Mouse (Mus musculus) adrenal gland, postnatal 36 days (tissue): ENCODE measurements around the gene Adam10. TPM values are rescaled to one million over a fixed set of nuclear protein-coding genes. Genes with fewer than 3 reads are reported as not detected.

Source experiments
- DNase-seq, 2 experiments: peaks; one replicate each; pipeline ENCODE4 v3.0.0; 2021; ENCODE audit warnings: mixed read lengths in 1 of 2
- total RNA-seq, 2 experiments: library from RNA; stranded (reverse); gene quantifications; 2 replicates each; pipeline ENCODE4 v1.2.3; 2021

The Adam10 gene
- total RNA-seq, 2 experiments from 2014 or later, result 47.1 to 51.0 TPM

GRCm38 (mm10) chr9:70671772-70672579 lies 6.8 kb upstream of the Adam10 start:
- DNase-seq, result peak; percentile 16 to 37

GRCm38 (mm10) chr9:70673656-70674055 lies 5.1 kb upstream of the Adam10 start:
- no peak for DNase-seq

DNA sequence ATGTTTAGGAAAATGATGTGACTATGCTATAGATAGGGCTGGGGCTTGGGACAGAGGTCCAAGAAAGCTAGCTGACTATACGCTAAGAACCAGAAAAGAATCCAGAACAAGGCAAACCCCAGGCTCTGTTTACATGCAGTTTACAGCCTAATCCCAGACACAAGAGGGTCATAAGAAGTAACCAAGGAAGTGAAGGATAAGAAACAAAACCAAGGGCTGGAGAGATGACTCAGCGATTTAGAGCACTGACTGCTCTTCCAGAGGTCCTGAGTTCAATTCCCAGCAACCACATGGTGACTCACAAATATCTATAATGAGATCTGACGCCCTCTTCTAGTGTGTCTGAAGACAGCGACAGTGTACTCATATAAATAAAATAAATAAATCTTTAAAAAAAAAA lies 3.7 kb upstream of the Adam10 start:
- no peak for DNase-seq

GRCm38 (mm10) chr9:70675961-70676360 lies 2.8 kb upstream of the Adam10 start:
- no peak for DNase-seq

DNA sequence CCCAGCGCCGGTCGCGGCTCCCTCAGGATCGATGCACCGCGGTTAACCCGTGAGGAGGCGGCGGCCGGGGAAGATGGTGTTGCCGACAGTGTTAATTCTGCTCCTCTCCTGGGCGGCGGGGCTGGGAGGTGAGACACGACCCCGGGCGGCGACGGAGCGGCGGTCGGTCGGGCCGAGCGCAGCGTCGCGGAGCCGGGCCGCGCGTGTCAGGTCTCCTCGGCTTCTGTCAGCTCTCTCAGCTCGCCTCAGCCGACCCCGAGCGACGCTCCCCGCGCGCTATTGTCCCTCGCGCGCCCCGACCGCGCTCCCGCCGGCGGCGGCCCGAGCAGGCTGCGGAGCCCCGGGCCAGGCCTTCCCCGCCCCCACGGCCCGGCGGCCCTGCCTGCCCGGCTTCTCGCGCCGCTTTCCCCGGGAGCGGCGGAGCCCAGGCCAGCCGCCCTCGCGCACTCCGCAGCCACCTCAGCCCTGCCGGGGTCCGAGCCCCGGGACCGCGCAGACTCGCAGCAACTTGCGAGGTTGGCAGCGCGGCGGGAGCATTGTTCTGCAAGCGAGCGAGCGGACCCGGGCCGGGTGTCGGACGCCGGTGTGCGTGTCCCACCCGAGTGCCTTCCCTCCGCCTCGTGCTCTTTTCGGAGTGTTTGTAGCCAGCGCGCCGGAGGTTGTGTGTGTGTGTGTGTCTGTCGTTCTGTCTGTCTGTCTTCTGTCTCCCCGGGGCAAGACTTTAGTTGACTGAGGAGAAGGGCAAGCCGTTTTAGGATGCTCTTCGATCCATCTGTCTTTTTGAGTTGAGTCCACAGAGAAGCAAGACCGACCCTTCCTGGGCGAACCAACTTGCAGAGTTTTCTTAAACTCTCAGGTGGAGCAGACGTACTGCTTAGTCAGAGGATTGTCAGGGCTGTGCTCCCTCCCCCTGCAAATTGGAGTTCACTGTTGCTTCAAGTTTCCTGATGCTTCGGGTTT lies 615 bp downstream of the Adam10 start:
- peak; percentile 59 to 77 for DNase-seq

DNA sequence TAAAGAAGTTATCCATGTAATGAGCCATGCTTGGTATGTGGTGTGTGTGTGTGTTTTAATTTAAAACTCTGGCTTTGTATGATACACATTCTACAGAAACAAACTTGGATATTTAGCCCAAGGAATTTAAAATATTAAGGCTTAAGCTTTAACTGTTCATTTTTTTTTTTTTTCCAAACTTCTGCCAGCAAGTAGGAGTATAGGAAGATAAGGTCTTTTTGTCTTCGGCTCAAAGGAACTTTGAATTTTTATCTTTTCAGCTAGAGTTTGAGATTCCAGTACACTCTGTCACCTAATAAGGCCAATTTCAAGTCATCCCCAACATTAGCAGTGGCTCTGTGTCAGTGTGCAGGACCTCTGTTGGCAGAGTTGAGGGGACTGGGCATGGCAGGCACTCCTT lies 3.4 kb downstream of the Adam10 start:
- DNase-seq, result no peak

- DNase-seq, result peak in 1 of 2 experiments; percentile 12
Observed at GRCm38 (mm10) chr9:70688301-70688968, 9.6 kb downstream of the Adam10 start.

- DNase-seq, result no peak
Observed at GRCm38 (mm10) chr9:70689926-70690325, 11.1 kb downstream of the Adam10 start.

DNA sequence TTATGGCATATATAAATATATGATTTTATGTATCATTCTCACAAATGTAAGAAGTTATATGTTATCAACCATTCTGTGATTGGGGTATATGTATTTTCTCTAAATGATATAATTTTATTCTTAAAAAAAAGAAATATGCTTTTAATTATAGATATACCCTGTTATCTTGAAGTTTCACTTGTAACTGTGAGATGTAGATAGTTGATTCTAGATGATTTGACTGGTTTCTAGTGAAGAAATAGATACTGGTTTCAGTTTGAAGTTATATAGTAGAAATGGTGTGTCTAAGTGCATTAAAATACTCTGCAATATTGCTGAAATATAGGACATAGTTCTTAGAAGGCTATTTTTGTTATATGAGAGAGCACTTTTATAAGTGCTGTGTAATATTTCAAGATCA lies 11.8 kb downstream of the Adam10 start:
- no peak for DNase-seq

- no peak for DNase-seq
Observed at GRCm38 (mm10) chr9:70691772-70692693, 13.2 kb downstream of the Adam10 start.

- no peak for DNase-seq
Observed at GRCm38 (mm10) chr9:70695723-70696122, 16.9 kb downstream of the Adam10 start.

- no peak for DNase-seq
Observed at GRCm38 (mm10) chr9:70698090-70698489, 19.3 kb downstream of the Adam10 start.

- no peak for DNase-seq
Observed at GRCm38 (mm10) chr9:70703597-70704203, 24.9 kb downstream of the Adam10 start.

- DNase-seq, result no peak
Observed at GRCm38 (mm10) chr9:70706444-70706843, 27.6 kb downstream of the Adam10 start.

GRCm38 (mm10) chr9:70729544-70729943 lies 50.7 kb downstream of the Adam10 start:
- DNase-seq, result no peak

DNA sequence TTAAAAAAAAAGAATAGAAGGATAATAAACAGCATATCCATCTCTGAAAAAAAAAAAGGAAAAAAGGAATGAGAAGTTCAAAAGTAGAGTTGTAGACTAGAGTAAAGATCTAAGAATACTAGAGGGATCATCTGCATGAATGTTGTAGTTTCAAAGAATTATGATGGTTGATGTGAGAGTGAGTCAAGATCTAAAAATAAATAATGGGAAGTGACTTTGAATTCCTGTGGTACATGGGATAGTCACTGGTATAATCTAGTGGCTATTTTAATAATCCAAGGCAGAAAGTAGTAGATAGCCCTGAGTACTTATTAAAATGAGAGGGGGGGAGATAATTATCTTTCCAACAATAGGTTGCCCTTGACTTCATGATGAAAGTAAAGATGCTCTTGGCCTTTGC lies 52.3 kb downstream of the Adam10 start:
- DNase-seq, result no peak

GRCm38 (mm10) chr9:70733208-70733607 lies 54.4 kb downstream of the Adam10 start:
- no peak for DNase-seq

DNA sequence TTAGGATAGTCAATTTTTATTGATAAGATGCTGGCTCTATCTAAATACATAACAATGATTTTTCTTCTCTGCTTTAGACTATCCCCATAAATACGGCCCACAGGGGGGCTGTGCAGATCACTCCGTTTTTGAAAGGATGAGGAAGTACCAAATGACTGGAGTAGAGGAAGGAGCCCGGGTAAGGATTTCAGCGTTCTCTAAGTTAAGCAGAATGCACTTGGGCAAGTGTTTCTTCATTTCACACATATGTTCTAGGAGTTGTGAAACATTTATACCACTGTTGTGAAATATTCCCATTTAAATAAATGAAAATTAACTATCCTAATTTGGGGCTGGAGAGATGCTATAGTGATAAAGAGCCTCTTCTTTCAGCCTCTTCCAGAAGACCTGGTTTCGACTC lies 61.2 kb downstream of the Adam10 start:
- no peak for DNase-seq

DNA sequence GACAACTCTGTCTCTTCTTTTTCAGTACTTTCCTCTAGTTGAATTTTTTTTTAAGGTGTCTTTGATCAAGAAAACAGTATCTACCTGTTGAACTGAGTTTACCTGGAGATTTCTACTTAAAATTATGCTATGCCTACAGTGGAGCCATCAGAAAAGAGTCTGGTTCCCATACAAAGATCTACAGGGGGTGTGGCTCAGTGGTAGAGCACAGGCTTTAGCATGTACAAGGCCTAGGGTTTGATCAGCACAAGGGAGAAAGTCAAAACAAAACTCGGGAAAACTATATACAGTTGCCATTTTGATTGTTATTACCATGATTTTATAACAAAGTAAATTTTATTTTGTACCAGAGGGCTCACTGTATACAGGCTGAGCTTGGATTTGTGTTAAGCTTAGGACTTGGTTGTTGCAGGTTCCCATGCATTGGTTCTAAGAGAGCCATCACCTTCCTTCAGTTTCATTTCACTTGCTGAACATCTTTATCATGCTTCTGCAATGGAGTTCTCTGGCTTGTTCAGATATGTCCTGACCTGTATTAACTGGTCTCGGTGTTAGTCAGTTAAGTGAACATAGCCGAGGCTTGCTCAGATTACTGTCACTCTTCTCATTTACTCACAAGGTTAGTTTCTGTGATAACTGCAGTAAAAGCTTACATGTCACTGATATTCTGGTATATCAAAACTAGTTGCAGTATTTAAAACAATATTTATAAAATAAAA lies 72.9 kb downstream of the Adam10 start:
- DNase-seq, result no peak

DNA sequence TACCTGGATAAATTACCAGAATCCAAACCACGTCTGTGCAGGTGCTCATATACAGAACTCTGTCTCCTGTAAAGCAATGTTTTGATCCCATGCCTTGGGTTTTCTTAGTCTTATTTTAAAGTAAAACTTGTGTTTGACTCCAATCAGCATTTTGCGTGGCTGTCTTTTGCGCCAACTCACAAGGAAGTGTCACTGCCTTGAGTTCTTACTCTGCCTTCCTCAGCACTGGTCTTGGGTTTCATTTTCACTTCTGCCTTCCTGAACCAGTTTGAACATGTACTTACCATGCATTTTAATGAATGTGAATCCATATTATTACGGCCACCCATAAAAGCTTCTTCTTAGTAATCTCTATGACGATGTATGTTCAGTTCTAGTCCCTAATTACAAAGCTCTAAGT lies 82.2 kb downstream of the Adam10 start:
- no peak for DNase-seq
